Mouse (Mus musculus): ENCODE measurements around the gene Ifi35.

GRCm38 (mm10) chr11:101470206-101470605 is 22.0 kb downstream of the Ifi35 start:
- TF ChIP-seq CTCF (IDR thresholded peaks at IDR 0.05; ENCODE audit: low read depth) (no peak), EP300 (optimal IDR thresholded peaks at IDR 0.05) (no peak)

All from stomach, postnatal 0 days (tissue).